Mouse (Mus musculus): ENCODE measurements around the gene Gm9733.

DNA sequence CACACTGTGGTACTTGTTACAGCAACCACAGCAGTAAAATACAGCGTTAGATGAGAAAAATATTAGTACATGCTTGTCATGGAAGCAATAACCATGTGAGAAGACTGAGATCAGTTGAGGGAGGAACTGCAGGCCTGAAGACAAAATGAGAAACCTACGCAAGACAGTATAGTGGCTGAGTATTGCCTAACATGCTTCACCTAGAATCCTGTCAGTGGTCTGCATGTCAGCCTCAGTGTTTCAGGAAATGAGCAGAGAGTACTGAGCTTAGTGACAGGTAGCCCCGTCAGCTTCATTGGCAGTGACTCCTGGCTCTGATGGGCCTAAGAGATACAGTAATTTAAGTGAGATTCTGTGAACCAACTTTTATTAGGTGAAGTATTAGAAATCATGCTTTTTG is 557 bp downstream of the Gm9733 start:
- TF ChIP-seq RCOR1 (IDR thresholded peaks at IDR 0.05; ENCODE audit: low read depth, low read length) = no peak
- TF ChIP-seq CTCF (IDR thresholded peaks at IDR 0.05 in 2 of 3, conservative IDR thresholded peaks at IDR 0.05 in 1 of 3; ENCODE audit: control insufficient read depth in 1 of 3, insufficient read depth in 1 of 3, low read depth in 2 of 3, low read length in 3 of 3, poor library complexity in 1 of 3, severe bottlenecking in 1 of 3) = no peak
- no peak for TF ChIP-seq MXI1 (IDR thresholded peaks at IDR 0.05; ENCODE audit: low read depth, low read length)
- no peak for TF ChIP-seq MAX (IDR thresholded peaks at IDR 0.05; ENCODE audit: low read length)
- no peak for TF ChIP-seq UBTF (IDR thresholded peaks at IDR 0.05; ENCODE audit: borderline replicate concordance, insufficient read depth, low read depth, low read length)
- no peak for TF ChIP-seq JUND (IDR thresholded peaks at IDR 0.05; ENCODE audit: low read depth, low read length)

All from MEL (cell line).